ENCODE assay signal across 8 mouse cellular contexts in the genomic region with DNA sequence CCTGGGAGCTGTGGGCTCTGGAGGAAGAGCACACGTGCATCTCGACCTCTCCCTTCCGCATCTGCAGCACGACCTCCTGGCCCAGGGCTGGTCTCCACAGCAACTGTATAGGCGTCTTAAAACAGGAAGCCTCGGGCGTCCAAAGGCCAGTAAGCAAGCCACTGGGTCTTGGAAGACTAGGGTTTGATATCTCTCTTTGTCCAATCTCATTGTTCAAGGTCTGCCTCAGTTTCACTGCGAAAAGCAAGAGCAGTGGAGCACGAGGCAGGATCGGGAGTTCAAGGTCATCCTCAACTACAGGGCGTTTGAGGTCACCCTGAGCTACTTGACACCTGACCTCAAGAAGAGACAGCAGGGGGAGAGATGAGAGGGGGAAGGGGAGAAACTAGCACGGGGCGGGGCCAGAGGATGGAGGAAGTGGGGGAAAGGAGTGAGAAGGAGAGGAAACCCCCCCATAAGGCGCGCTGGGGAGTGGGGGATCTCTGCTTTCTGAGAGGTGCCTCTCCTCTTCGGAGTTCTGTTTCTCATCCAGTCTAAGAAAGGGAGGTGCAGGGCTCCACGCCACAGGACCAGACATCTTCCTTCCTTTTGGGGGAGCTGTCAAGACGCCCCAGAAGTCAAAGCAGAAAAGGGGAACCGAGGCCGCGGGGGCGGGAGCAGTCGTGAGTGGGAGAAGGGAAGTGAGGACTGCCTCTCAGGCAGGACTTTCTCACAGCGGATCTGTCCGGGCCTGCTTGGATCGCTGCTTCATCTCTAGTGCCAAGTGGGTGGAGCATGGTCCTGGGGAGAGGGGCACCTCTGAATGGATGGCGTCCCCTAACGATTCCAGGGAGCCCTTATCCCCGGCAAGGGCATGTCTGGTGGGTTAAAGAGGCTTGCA. TPM values are rescaled to one million over a fixed set of nuclear protein-coding genes. Genes with fewer than 3 reads are reported as not detected.
DNase-seq lines count a peak whose midpoint lies in the region; ATAC-seq lines count a peak whose summit lies in the region.

No protein-coding gene starts in this region.

- H3K36me3 ChIP-seq in forebrain, embryonic 11.5 days (ENCODE audit: control insufficient read depth, insufficient read depth, low read length) = no peaks in the 10 kb centered on the region
- H3K36me3 ChIP-seq in macrophage (ENCODE audit: inconsistent target) = 0 out of 2 replicates have a peak, but pooled peaks cover 7% of the 10 kb centered on the region

- peak; percentile 26 to 50 for DNase-seq in right cerebral cortex, adult 2 months (ENCODE audit: low spot score in 2 of 2)
- DNase-seq in right cerebral cortex, postnatal 36 days (ENCODE audit: low spot score in 2 of 2) = no peak
- no peak for DNase-seq in forebrain, embryonic 11.5 days (ENCODE audit: low spot score)
- DNase-seq in heart, postnatal 4 days = peak; percentile 67
- peak; percentile 85 for DNase-seq in layer of hippocampus, adult 9-11 months
- peak; percentile 89 to 92 for DNase-seq in spleen, postnatal 36 days (ENCODE audit: low spot score in 2 of 2)
- no peak for DNase-seq in retina, postnatal 1 day

- H3K9me3 ChIP-seq in forebrain, embryonic 11.5 days (ENCODE audit: control insufficient read depth, low read length) = no peaks in the 10 kb centered on the region

- H3K79me2 ChIP-seq in macrophage (ENCODE audit: inconsistent target) = peaks cover 38% of the 10 kb centered on the region

- H3K4me3 ChIP-seq in forebrain, embryonic 11.5 days (ENCODE audit: low read depth, low read length) = peak overlapping the region; percentile 18; the same call in 1 of the 2 replicates
- peak overlapping the region; percentile 67 for H3K4me3 ChIP-seq in macrophage (ENCODE audit: inconsistent target)

- no peak overlapping the region for H3K27ac ChIP-seq in forebrain, embryonic 11.5 days (ENCODE audit: low read depth, low read length)
- H3K27ac ChIP-seq in macrophage = peak overlapping the region; percentile 90

- ATAC-seq in forebrain, embryonic 11.5 days (replicated peaks; ENCODE audit: low FRiP score) = no peak

- 0 out of 2 replicates have a peak overlapping the region, but pooled peaks have one; percentile 32 for H3K4me2 ChIP-seq in forebrain, embryonic 11.5 days (ENCODE audit: low read depth, low read length, severe bottlenecking)

- H3K27me3 ChIP-seq in forebrain, embryonic 11.5 days (ENCODE audit: control insufficient read depth, insufficient read depth, low read length) = peaks cover 36% of the 10 kb centered on the region

- no peak overlapping the region for H3K9ac ChIP-seq in forebrain, embryonic 11.5 days (ENCODE audit: low read length)

- peaks cover 9% of the 10 kb centered on the region; the same call in 1 of the 2 replicates for H3K4me1 ChIP-seq in forebrain, embryonic 11.5 days (replicated peaks; ENCODE audit: control insufficient read depth, insufficient read depth, low read length)

- 4% methylated on average over 28 of the region's 29 CpGs for WGBS in forebrain, embryonic 11.5 days
- WGBS in macrophage (ENCODE audit: missing documents) = 4% methylated on average over 29 of the region's 29 CpGs

RNA-seq across cellular contexts. Expression of gene Icam1, which starts 0.9 kb away (rescaled TPM):
- polyA plus RNA-seq in forebrain, embryonic 11.5 days (2014; fragmentation: Nextera tagmentation; extraction: Ambion mirVana) = 4.2 and 4.8 TPM in 2 replicates
- 1 to 10 TPM; 8.0 to 8.5 TPM for total RNA-seq in heart, postnatal 4 days (2021)
- 1,000 to 10,000 TPM in 13 of 26 experiments, 100 to 1,000 TPM in 10, 10 to 100 TPM in 3; 57.0 to 3,038 (median 1,000) TPM for total RNA-seq in macrophage (2018; cell fraction: chromatin; rRNA removed)
- 1,000 to 10,000 TPM in 2 of 26 experiments, 100 to 1,000 TPM in 18, 10 to 100 TPM in 6; 49.9 to 1,322 (median 265) TPM for total RNA-seq in macrophage (2018; cell fraction: cytosol; rRNA removed)
- total RNA-seq in macrophage (2018; cell fraction: nucleus; rRNA removed) = 1,000 to 10,000 TPM in 17 of 26 experiments, 100 to 1,000 TPM in 8, 10 to 100 TPM in 1; 95.6 to 2,581 (median 1,271) TPM
- polyA plus RNA-seq in macrophage (2018) = 35.3 to 116 TPM (median 39.2 TPM) in 3 replicates

RNA-seq across cellular contexts. Expression of gene Mrpl4, which starts 12.4 kb away (rescaled TPM):
- polyA plus RNA-seq in forebrain, embryonic 11.5 days (2014; fragmentation: Nextera tagmentation; extraction: Ambion mirVana) = 119 and 130 TPM in 2 replicates
- total RNA-seq in heart, postnatal 4 days (2021) = 10 to 100 TPM; 85.7 to 98.0 TPM
- total RNA-seq in macrophage (2018; cell fraction: chromatin; rRNA removed) = 10 to 100 TPM; 13.5 to 52.6 (median 33.4) TPM
- total RNA-seq in macrophage (2018; cell fraction: cytosol; rRNA removed) = 10 to 100 TPM; 37.6 to 59.8 (median 51.4) TPM
- 10 to 100 TPM; 10.2 to 51.7 (median 31.3) TPM for total RNA-seq in macrophage (2018; cell fraction: nucleus; rRNA removed)
- polyA plus RNA-seq in macrophage (2018) = 27.9 to 56.9 TPM (median 50.5 TPM) in 3 replicates

RNA-seq across cellular contexts. Expression of gene Icam4, which starts 14.2 kb away (rescaled TPM):
- 5.8 and 6.2 TPM in 2 replicates for polyA plus RNA-seq in forebrain, embryonic 11.5 days (2014; fragmentation: Nextera tagmentation; extraction: Ambion mirVana)
- total RNA-seq in heart, postnatal 4 days (2021) = under 1 TPM; 0.27 to 0.93 TPM
- 10 to 100 TPM in 15 of 26 experiments, 1 to 10 TPM in 8, under 1 TPM in 2, not detected in 1; 0.90 to 99.5 (median 13.5) TPM for total RNA-seq in macrophage (2018; cell fraction: chromatin; rRNA removed)
- 1 to 10 TPM in 5 of 26 experiments, under 1 TPM in 17, not detected in 4; 0.17 to 1.9 (median 0.36) TPM for total RNA-seq in macrophage (2018; cell fraction: cytosol; rRNA removed)
- total RNA-seq in macrophage (2018; cell fraction: nucleus; rRNA removed) = 10 to 100 TPM in 8 of 26 experiments, 1 to 10 TPM in 14, under 1 TPM in 1, not detected in 3; 0.72 to 41.5 (median 6.8) TPM
- polyA plus RNA-seq in macrophage (2018) = not detected in 3 replicates

RNA-seq across cellular contexts. Expression of gene Icam5, which starts 16.9 kb away (rescaled TPM):
- polyA plus RNA-seq in forebrain, embryonic 11.5 days (2014; fragmentation: Nextera tagmentation; extraction: Ambion mirVana) = not detected in 2 replicates
- not detected for total RNA-seq in heart, postnatal 4 days (2021)
- total RNA-seq in macrophage (2018; cell fraction: chromatin; rRNA removed) = 1 to 10 TPM in 7 of 26 experiments, under 1 TPM in 16, not detected in 3; 0.31 to 7.2 (median 0.65) TPM
- under 1 TPM in 23 of 26 experiments, not detected in 3; 0.03 to 0.38 (median 0.12) TPM for total RNA-seq in macrophage (2018; cell fraction: cytosol; rRNA removed)
- total RNA-seq in macrophage (2018; cell fraction: nucleus; rRNA removed) = 1 to 10 TPM in 5 of 26 experiments, under 1 TPM in 19, not detected in 2; 0.20 to 7.2 (median 0.55) TPM
- 0.04 to 0.12 TPM (median 0.09 TPM) in 3 replicates for polyA plus RNA-seq in macrophage (2018)

RNA-seq across cellular contexts. Expression of gene S1pr2, which starts 38.4 kb away (rescaled TPM):
- polyA plus RNA-seq in forebrain, embryonic 11.5 days (2014; fragmentation: Nextera tagmentation; extraction: Ambion mirVana) = 22.1 TPM in 2 replicates
- 10 to 100 TPM in 1 of 2 experiments, 1 to 10 TPM in 1; 8.4 to 11.1 TPM for total RNA-seq in heart, postnatal 4 days (2021)
- 10 to 100 TPM in 19 of 26 experiments, 1 to 10 TPM in 7; 4.2 to 77.2 (median 16.0) TPM for total RNA-seq in macrophage (2018; cell fraction: chromatin; rRNA removed)
- total RNA-seq in macrophage (2018; cell fraction: cytosol; rRNA removed) = 10 to 100 TPM in 25 of 26 experiments, 1 to 10 TPM in 1; 9.4 to 57.2 (median 41.3) TPM
- total RNA-seq in macrophage (2018; cell fraction: nucleus; rRNA removed) = 10 to 100 TPM; 12.2 to 88.6 (median 34.5) TPM
- polyA plus RNA-seq in macrophage (2018) = 16.4 to 43.0 TPM (median 32.4 TPM) in 3 replicates

Comparison
In these comparisons a context has a peak if more than half of its experiments do, and no peak if none do; other contexts are left out.
1. DNase-seq: peak in right cerebral cortex, adult 2 months (2 of 2), heart, postnatal 4 days (single experiment), layer of hippocampus, adult 9-11 months (single experiment) and spleen, postnatal 36 days (2 of 2); none in right cerebral cortex, postnatal 36 days (0 of 2), forebrain, embryonic 11.5 days (single experiment) and retina, postnatal 1 day (single experiment).